Mouse (Mus musculus) small intestine, adult 2 months (tissue): ENCODE data around the gene Ptk6. TPM values are rescaled to one million over a fixed set of nuclear protein-coding genes. Genes with fewer than 3 reads are reported as not detected.

Experiments
- H3K27ac ChIP-seq: fragments of 200-500 bp; 2 replicates; pipeline ENCODE4 v1.5.1; 2012; ENCODE audit warnings: low read depth, low read length, control low read depth, inconsistent platforms; ENCODE audit not compliant: insufficient read depth
- H3K27me3 ChIP-seq: fragments of 200-500 bp; 2 replicates; pipeline ENCODE4 v1.6.1; 2012; ENCODE audit warnings: mild to moderate bottlenecking, moderate library complexity, low read length, inconsistent platforms; ENCODE audit not compliant: control insufficient read depth, insufficient read depth
- H3K36me3 ChIP-seq: fragments of 200-500 bp; 2 replicates; pipeline ENCODE4 v1.6.1; 2012; ENCODE audit warnings: mild to moderate bottlenecking, low read length, control low read depth, inconsistent platforms; ENCODE audit not compliant: control insufficient read depth, insufficient read depth
- H3K4me1 ChIP-seq: fragments of 200-500 bp; 2 replicates; pipeline ENCODE4 v1.6.1; 2012; ENCODE audit warnings: low read length, inconsistent platforms, mixed read lengths; ENCODE audit not compliant: control insufficient read depth, insufficient read depth, insufficient read length
- H3K4me3 ChIP-seq: fragments of 200-500 bp; 2 replicates; pipeline ENCODE4 v1.5.1; 2012; ENCODE audit warnings: low read depth, mild to moderate bottlenecking, control low read depth, inconsistent platforms, low read length, moderate library complexity
- CTCF ChIP-seq: fragments of 200-500 bp; IDR thresholded peaks from 2 replicates; pipeline ENCODE4 v1.5.1; 2012; ENCODE audit warnings: low read depth, mild to moderate bottlenecking, control low read depth, inconsistent platforms, low read length, moderate library complexity, mixed read lengths; ENCODE audit not compliant: insufficient replicate concordance, insufficient read length; ENCODE audit errors: extremely low read depth
- POLR2A ChIP-seq: fragments of 200-500 bp; IDR thresholded peaks from 2 replicates; pipeline ENCODE4 v1.6.1; 2012; ENCODE audit warnings: low read depth, mild to moderate bottlenecking, control low read depth, inconsistent platforms, low read length, moderate library complexity
- WGBS: fragments of 180-500 bp; shearing (Covaris S2); methylation state at CpG from one replicate; pipeline ENCODE4 v1.1.7; 2018; 5-methylcytosine and 5-hydroxymethylcytosine counted together
- polyA plus RNA-seq: library from polyadenylated mRNA; depleted of rRNA; stranded (reverse); fragments of >200 nt; gene quantifications from 2 replicates; pipeline ENCODE4 v1.2.3, GENCODE M21; 2012

Gene Ptk6
- polyA plus RNA-seq, 1 experiment: 9.5 TPM

GRCm38 (mm10) chr2:181160821-181161220 is 41.8 kb downstream of the Ptk6 start:
- peaks cover 10% of the 10 kb centered on the region for H3K27me3 ChIP-seq
- no peak overlapping the region for H3K4me3 ChIP-seq
- TF ChIP-seq POLR2A: no peak
- no peak for TF ChIP-seq CTCF
- no peaks in the 10 kb centered on the region for H3K36me3 ChIP-seq
- H3K4me1 ChIP-seq: no peaks in the 10 kb centered on the region
- H3K27ac ChIP-seq: no peak overlapping the region
- WGBS: 51% methylated on average over 4 of the region's 4 CpGs

- no peak for TF ChIP-seq POLR2A
- no peak for TF ChIP-seq CTCF
- Histone ChIP-seq H3K36me3 (no peaks in the 10 kb centered on the region), H3K4me3 (no peak overlapping the region), H3K27ac (no peak overlapping the region), H3K27me3 (peaks cover 10% of the 10 kb centered on the region), H3K4me1 (no peaks in the 10 kb centered on the region)
- WGBS: 2% methylated on average over 2 of the region's 2 CpGs
Measured at GRCm38 (mm10) chr2:181159771-181160170, 42.8 kb downstream of the Ptk6 start.

- Histone ChIP-seq H3K27me3 (peaks cover 10% of the 10 kb centered on the region), H3K4me1 (no peaks in the 10 kb centered on the region), H3K27ac (no peak overlapping the region), H3K36me3 (no peaks in the 10 kb centered on the region), H3K4me3 (no peak overlapping the region)
- TF ChIP-seq POLR2A: no peak
- no peak for TF ChIP-seq CTCF
- 35% methylated on average over 7 of the region's 7 CpGs for WGBS
Measured at GRCm38 (mm10) chr2:181159091-181159514, 43.5 kb downstream of the Ptk6 start.

GRCm38 (mm10) chr2:181158471-181158870 is 44.1 kb downstream of the Ptk6 start:
- H3K4me3 ChIP-seq: no peak overlapping the region
- no peaks in the 10 kb centered on the region for H3K4me1 ChIP-seq
- TF ChIP-seq POLR2A (no peak), CTCF (no peak)
- 70% methylated on average over 2 of the region's 2 CpGs for whole genome bisulfite sequencing
- peaks cover 10% of the 10 kb centered on the region for H3K27me3 ChIP-seq
- no peak overlapping the region for H3K27ac ChIP-seq
- no peaks in the 10 kb centered on the region for H3K36me3 ChIP-seq

GRCm38 (mm10) chr2:181157716-181158302 is 44.8 kb downstream of the Ptk6 start:
- WGBS: 70% methylated on average over 6 of the region's 6 CpGs
- H3K27ac ChIP-seq: no peak overlapping the region
- H3K27me3 ChIP-seq: peaks cover 10% of the 10 kb centered on the region
- H3K4me1 ChIP-seq: no peaks in the 10 kb centered on the region
- H3K36me3 ChIP-seq: no peaks in the 10 kb centered on the region
- no peak for TF ChIP-seq POLR2A
- no peak for TF ChIP-seq CTCF
- H3K4me3 ChIP-seq: no peak overlapping the region

- peaks cover 10% of the 10 kb centered on the region for H3K27me3 ChIP-seq
- no peaks in the 10 kb centered on the region for H3K36me3 ChIP-seq
- WGBS: 81% methylated on average over 4 of the region's 4 CpGs
- TF ChIP-seq POLR2A (no peak), CTCF (no peak)
- H3K4me1 ChIP-seq: no peaks in the 10 kb centered on the region
- H3K4me3 ChIP-seq: no peak overlapping the region
- no peak overlapping the region for H3K27ac ChIP-seq
Measured at GRCm38 (mm10) chr2:181157180-181157579, 45.4 kb downstream of the Ptk6 start.

- WGBS: 6% methylated on average over 55 of the region's 55 CpGs
Measured at GRCm38 (mm10) chr2:181156248-181157121, 46.1 kb downstream of the Ptk6 start, which contains the start of gene Eef1a2. Gene Eef1a2, minus strand, starts transcription at chr2:181157014.

More at GRCm38 (mm10) chr2:181156248-181157121, 46.1 kb downstream of the Ptk6 start, which contains the start of gene Eef1a2:
- no peaks in the 10 kb centered on the region for H3K4me1 ChIP-seq
- H3K36me3 ChIP-seq: no peaks in the 10 kb centered on the region
- TF ChIP-seq POLR2A (no peak), CTCF (no peak)
- peaks cover 10% of the 10 kb centered on the region for H3K27me3 ChIP-seq
- H3K27ac ChIP-seq: no peak within 1 kb of the TSS
- H3K4me3 ChIP-seq: no peak within 1 kb of the TSS
